Mouse (Mus musculus): ENCODE data around the gene Syt10. TPM values are rescaled to one million over a fixed set of nuclear protein-coding genes. Genes with fewer than 3 reads are reported as not detected.
"Not testable (repeated sequence)": the region's sequence is repeated elsewhere in the genome, so short reads cannot be mapped to it uniquely, and the experiment has no call there.

Gene Syt10
- not detected for total RNA-seq (2021)

DNA sequence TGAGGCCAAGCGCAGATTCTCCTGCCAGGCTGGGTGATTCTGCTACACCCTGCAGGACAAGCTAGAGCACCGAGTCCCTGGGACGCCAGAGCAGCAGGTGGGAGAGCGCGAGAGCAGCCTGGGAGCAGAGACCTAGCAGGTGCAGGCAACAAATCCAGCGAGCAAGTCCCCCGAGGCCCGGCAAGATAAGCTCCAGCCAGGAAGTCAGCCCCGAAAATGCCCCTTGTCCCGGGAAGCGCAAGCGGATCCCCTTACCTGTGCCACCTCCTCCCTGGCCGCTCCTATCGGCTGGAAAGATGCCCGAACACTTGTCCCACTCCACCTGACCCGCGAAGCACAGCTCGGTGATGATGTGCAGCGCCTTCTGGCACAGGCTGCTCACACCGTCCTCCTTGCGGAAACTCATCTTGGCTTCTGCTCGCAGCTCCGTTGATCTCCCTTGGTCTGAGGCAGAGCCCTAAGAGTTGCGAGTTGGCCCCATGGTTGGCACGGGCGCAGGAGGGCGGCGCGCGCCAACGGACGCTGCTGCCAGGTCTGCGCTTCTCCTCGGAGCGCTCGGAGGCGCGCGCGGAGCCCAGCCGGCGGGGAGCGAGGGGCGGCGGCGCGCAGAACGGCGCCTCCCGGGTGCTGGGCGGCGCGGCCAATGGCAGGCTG is at the start of gene Syt10:
TSS of gene Syt10 (minus strand) at position 497 of the 654 bp plus-strand sequence.
- peak; percentile 16 to 19 for DNase-seq
- intact Hi-C loops (cut with DNase I) = no loop called here

DNA sequence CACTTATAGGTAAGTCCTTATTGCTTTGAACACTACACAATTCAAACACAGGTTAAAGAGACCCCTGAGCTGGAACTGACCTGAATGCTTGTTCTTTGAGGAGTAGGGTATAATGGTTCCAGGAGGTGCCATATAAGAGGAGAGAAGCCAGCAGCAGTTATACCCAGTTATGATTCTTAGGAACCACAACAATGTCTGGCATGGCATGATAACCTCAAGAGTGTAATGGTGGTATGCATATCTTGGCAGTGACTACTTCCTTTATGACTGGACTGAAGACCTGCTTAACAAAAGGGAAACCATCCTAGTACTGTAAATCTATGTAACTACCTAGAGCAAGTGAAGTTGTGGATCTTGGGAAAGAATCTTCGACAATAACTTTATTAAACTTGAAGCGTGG is 42.1 kb upstream of the Syt10 start:
- DNase-seq = no peak
- intact Hi-C loops (cut with DNase I) = no loop called here

DNA sequence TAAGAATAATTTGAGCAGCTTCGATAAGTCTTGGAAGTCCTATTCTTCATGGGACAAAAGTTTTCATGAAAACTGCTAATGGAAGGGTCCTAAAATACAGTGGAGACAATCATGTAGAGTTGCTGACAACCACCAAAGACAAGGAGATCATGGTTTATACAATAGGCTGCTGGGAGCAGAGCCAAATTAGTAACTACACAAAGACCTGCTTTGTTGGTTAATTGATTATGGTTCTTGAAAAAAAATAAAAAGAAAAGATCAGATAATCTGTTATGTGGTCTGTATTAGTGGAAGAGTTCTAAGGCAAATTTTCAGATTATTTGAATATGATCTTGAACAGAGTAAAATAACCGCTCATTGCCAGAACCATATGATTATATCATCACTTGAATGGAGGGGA is 37.3 kb upstream of the Syt10 start:
- DNase-seq = no peak
- intact Hi-C loops (cut with DNase I) = no loop called here

- intact Hi-C loops (cut with DNase I) = no loop called here
- no peak for DNase-seq
Observed at GRCm38 (mm10) chr15:89816098-89816497, 25.6 kb downstream of the Syt10 start.

DNA sequence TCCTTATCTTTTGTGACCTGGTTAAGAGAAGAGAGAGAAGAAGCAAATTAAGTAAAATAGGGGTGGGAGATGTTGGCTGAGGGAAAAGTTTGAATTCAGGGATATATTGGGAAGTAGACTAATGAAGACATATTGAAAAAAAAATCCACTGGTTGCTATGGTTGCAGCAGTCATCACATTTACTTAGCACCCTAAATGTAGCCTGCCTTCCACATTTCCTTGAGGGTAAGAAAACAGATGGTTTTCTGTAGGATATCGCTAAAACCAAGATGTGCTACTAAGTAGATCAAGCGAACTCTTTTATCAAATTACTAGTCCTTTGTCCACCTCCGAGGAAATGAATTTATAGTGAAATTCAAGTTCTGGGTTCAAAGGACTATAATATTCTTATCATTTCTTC is 37.2 kb downstream of the Syt10 start:
- no peak for DNase-seq
- intact Hi-C loops (cut with DNase I) = no loop called here

DNA sequence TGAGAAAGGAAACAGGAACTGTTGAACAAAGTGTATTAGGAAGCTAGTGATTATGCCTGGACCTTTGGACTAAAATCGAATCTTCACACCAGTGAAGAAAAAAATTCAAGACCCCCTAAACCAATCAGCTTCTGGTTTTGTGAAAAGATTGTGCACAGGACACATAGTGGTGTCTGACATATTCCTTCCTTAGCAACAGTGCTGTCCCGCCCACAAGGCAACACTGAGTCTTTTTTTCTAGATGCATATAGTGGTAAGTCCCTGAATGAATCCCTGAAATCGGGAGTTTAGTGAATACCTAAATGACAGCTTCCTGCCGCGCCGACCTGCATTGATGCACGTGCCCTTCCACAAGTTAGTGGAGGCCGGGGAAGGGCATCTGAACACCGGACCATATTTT is 61.7 kb downstream of the Syt10 start:
- DNase-seq = no peak
- intact Hi-C loops (cut with DNase I) = no loop called here

- DNase-seq; intact Hi-C loops (cut with DNase I): not testable (repeated sequence)
Observed at GRCm38 (mm10) chr15:89766016-89766415, 75.6 kb downstream of the Syt10 start.

- intact Hi-C loops (cut with DNase I) = no loop called here
- DNase-seq = no peak
Observed at GRCm38 (mm10) chr15:89733611-89734010, 108.0 kb downstream of the Syt10 start.

Small RNA genes lying within 50 kb of the gene (microRNA-seq; reads per million reads assigned to microRNA genes)
- 0 reads per million in 2 experiments for gene Gm24643 (ENCODE audit: borderline number of aligned reads in 2 of 2)

Other genes with a start within 250 kb of the Syt10 start
- 1 to 10 TPM; 4.4 to 5.4 TPM for gene Rabl2, start 249.9 kb downstream of the Syt10 start, total RNA-seq (2021)